Mouse (Mus musculus): ENCODE results near the gene Nxf1. TPM values are rescaled to one million over a fixed set of nuclear protein-coding genes. Genes with fewer than 3 reads are reported as not detected.
"Not testable (repeated sequence)": the region's sequence is repeated elsewhere in the genome, so short reads cannot be mapped to it uniquely, and the experiment has no call there.

The Nxf1 gene
- polyA plus RNA-seq, 1 experiment from 2014 or later, result 145 TPM

GRCm38 (mm10) chr19:8722907-8723573, 33.8 kb upstream of the Nxf1 start, which contains the start of gene Slc3a2:
TSS of gene Slc3a2 (minus strand) at chr19:8723369.
- ATAC-seq (replicated peaks; ENCODE audit: extremely low read depth, insufficient read depth, low FRiP score), result peak; percentile 98
- no peaks in the 10 kb centered on the region for H3K27me3 ChIP-seq (ENCODE audit: control insufficient read depth, insufficient read depth, low read length)
- peak within 1 kb of the TSS; percentile 80 for H3K4me2 ChIP-seq (ENCODE audit: low read depth, low read length)
- WGBS, result under 1% methylated on average over 50 of the region's 50 CpGs
- peaks cover 27% of the 10 kb centered on the region for H3K36me3 ChIP-seq (ENCODE audit: control insufficient read depth, insufficient read depth)
- H3K27ac ChIP-seq (ENCODE audit: low read length), result peak within 1 kb of the TSS; percentile 94
- peak within 1 kb of the TSS; percentile 87 for H3K9ac ChIP-seq (ENCODE audit: low read length)
- H3K4me3 ChIP-seq (ENCODE audit: low read length), result peak within 1 kb of the TSS; percentile 76
- H3K9me3 ChIP-seq (replicated peaks; ENCODE audit: control insufficient read depth, low read length), result no peaks in the 10 kb centered on the region
- peaks cover 23% of the 10 kb centered on the region for H3K4me1 ChIP-seq (ENCODE audit: control insufficient read depth, insufficient read depth, low read length)

GRCm38 (mm10) chr19:8723574-8724346, 33.1 kb upstream of the Nxf1 start:
- Histone ChIP-seq H3K4me1 (ENCODE audit: control insufficient read depth, insufficient read depth, low read length) (peaks cover 23% of the 10 kb centered on the region), H3K9ac (ENCODE audit: low read length) (peak overlapping the region; percentile 87), H3K27ac (ENCODE audit: low read length) (peak overlapping the region; percentile 90), H3K27me3 (ENCODE audit: control insufficient read depth, insufficient read depth, low read length) (no peaks in the 10 kb centered on the region), H3K4me3 (ENCODE audit: low read length) (peak overlapping the region; percentile 76), H3K36me3 (ENCODE audit: control insufficient read depth, insufficient read depth) (peaks cover 27% of the 10 kb centered on the region), H3K4me2 (ENCODE audit: low read depth, low read length) (peak overlapping the region; percentile 80), H3K9me3 (replicated peaks; ENCODE audit: control insufficient read depth, low read length) (no peaks in the 10 kb centered on the region)
- WGBS, result 0% methylated on average over 20 of the region's 20 CpGs
- no peak for ATAC-seq (replicated peaks; ENCODE audit: extremely low read depth, insufficient read depth, low FRiP score)

GRCm38 (mm10) chr19:8724392-8724791, 32.5 kb upstream of the Nxf1 start:
- Histone ChIP-seq H3K27ac (ENCODE audit: low read length) (peak overlapping the region; percentile 90; the same call in 1 of the 2 replicates), H3K4me1 (ENCODE audit: control insufficient read depth, insufficient read depth, low read length) (peaks cover 23% of the 10 kb centered on the region), H3K4me3 (ENCODE audit: low read length) (peak overlapping the region; percentile 76), H3K9ac (ENCODE audit: low read length) (peak overlapping the region; percentile 87), H3K27me3 (ENCODE audit: control insufficient read depth, insufficient read depth, low read length) (no peaks in the 10 kb centered on the region), H3K9me3 (replicated peaks; ENCODE audit: control insufficient read depth, low read length) (no peaks in the 10 kb centered on the region), H3K4me2 (ENCODE audit: low read depth, low read length) (peak overlapping the region; percentile 80), H3K36me3 (ENCODE audit: control insufficient read depth, insufficient read depth) (peaks cover 27% of the 10 kb centered on the region)
- WGBS, result 0% methylated on average over 2 of the region's 2 CpGs
- ATAC-seq (replicated peaks; ENCODE audit: extremely low read depth, insufficient read depth, low FRiP score), result no peak

GRCm38 (mm10) chr19:8725081-8725613, 31.7 kb upstream of the Nxf1 start:
- Histone ChIP-seq H3K36me3 (ENCODE audit: control insufficient read depth, insufficient read depth) (peaks cover 27% of the 10 kb centered on the region), H3K4me2 (ENCODE audit: low read depth, low read length) (peak overlapping the region; percentile 80), H3K9ac (ENCODE audit: low read length) (peak overlapping the region; percentile 87), H3K9me3 (replicated peaks; ENCODE audit: control insufficient read depth, low read length) (no peaks in the 10 kb centered on the region), H3K27me3 (ENCODE audit: control insufficient read depth, insufficient read depth, low read length) (no peaks in the 10 kb centered on the region), H3K4me3 (ENCODE audit: low read length) (peak overlapping the region; percentile 76), H3K27ac (ENCODE audit: low read length) (no peak overlapping the region), H3K4me1 (ENCODE audit: control insufficient read depth, insufficient read depth, low read length) (peaks cover 23% of the 10 kb centered on the region)
- no peak for ATAC-seq (replicated peaks; ENCODE audit: extremely low read depth, insufficient read depth, low FRiP score)
- 55% methylated on average over 4 of the region's 4 CpGs for WGBS

- peaks cover 27% of the 10 kb centered on the region for H3K36me3 ChIP-seq (ENCODE audit: control insufficient read depth, insufficient read depth)
- no peak overlapping the region for H3K9ac ChIP-seq (ENCODE audit: low read length)
- ATAC-seq (replicated peaks; ENCODE audit: extremely low read depth, insufficient read depth, low FRiP score), result no peak
- H3K4me2 ChIP-seq (ENCODE audit: low read depth, low read length), result no peak overlapping the region
- H3K27ac ChIP-seq (ENCODE audit: low read length), result no peak overlapping the region
- H3K27me3 ChIP-seq (ENCODE audit: control insufficient read depth, insufficient read depth, low read length), result no peaks in the 10 kb centered on the region
- H3K4me1 ChIP-seq (ENCODE audit: control insufficient read depth, insufficient read depth, low read length), result peaks cover 23% of the 10 kb centered on the region
- H3K9me3 ChIP-seq (replicated peaks; ENCODE audit: control insufficient read depth, low read length), result no peaks in the 10 kb centered on the region
- WGBS, result 31% methylated on average over 3 of the region's 3 CpGs
- no peak overlapping the region for H3K4me3 ChIP-seq (ENCODE audit: low read length)
Measured at GRCm38 (mm10) chr19:8726609-8727390, 30.1 kb upstream of the Nxf1 start.

GRCm38 (mm10) chr19:8727495-8728114, 29.3 kb upstream of the Nxf1 start:
- no peaks in the 10 kb centered on the region for H3K27me3 ChIP-seq (ENCODE audit: control insufficient read depth, insufficient read depth, low read length)
- H3K36me3 ChIP-seq (ENCODE audit: control insufficient read depth, insufficient read depth), result peaks cover 27% of the 10 kb centered on the region
- H3K9ac ChIP-seq (ENCODE audit: low read length), result no peak overlapping the region
- 25% methylated on average over 5 of the region's 5 CpGs for WGBS
- H3K27ac ChIP-seq (ENCODE audit: low read length), result no peak overlapping the region
- no peaks in the 10 kb centered on the region for H3K9me3 ChIP-seq (replicated peaks; ENCODE audit: control insufficient read depth, low read length)
- H3K4me3 ChIP-seq (ENCODE audit: low read length), result no peak overlapping the region
- H3K4me2 ChIP-seq (ENCODE audit: low read depth, low read length), result no peak overlapping the region
- ATAC-seq (replicated peaks; ENCODE audit: extremely low read depth, insufficient read depth, low FRiP score), result no peak
- H3K4me1 ChIP-seq (ENCODE audit: control insufficient read depth, insufficient read depth, low read length), result peaks cover 17% of the 10 kb centered on the region

- 37% methylated on average over 3 of the region's 3 CpGs for WGBS
- ATAC-seq (replicated peaks; ENCODE audit: extremely low read depth, insufficient read depth, low FRiP score); H3K9me3 ChIP-seq (replicated peaks; ENCODE audit: control insufficient read depth, low read length); H3K9ac ChIP-seq (ENCODE audit: low read length); H3K4me3 ChIP-seq (ENCODE audit: low read length); H3K27me3 ChIP-seq (ENCODE audit: control insufficient read depth, insufficient read depth, low read length); H3K27ac ChIP-seq (ENCODE audit: low read length); H3K4me2 ChIP-seq (ENCODE audit: low read depth, low read length): not testable (repeated sequence)
- H3K36me3 ChIP-seq (ENCODE audit: control insufficient read depth, insufficient read depth), result peaks cover 27% of the 10 kb centered on the region
- H3K4me1 ChIP-seq (ENCODE audit: control insufficient read depth, insufficient read depth, low read length), result peaks cover 17% of the 10 kb centered on the region
Measured at GRCm38 (mm10) chr19:8728335-8729099, 28.4 kb upstream of the Nxf1 start.

GRCm38 (mm10) chr19:8734334-8734733, 22.5 kb upstream of the Nxf1 start:
- ATAC-seq (replicated peaks; ENCODE audit: extremely low read depth, insufficient read depth, low FRiP score), result no peak
- no peak overlapping the region for H3K27ac ChIP-seq (ENCODE audit: low read length)
- WGBS, result 49% methylated on average over 3 of the region's 3 CpGs
- no peak overlapping the region for H3K4me2 ChIP-seq (ENCODE audit: low read depth, low read length)
- H3K36me3 ChIP-seq (ENCODE audit: control insufficient read depth, insufficient read depth), result peaks cover 14% of the 10 kb centered on the region
- no peak overlapping the region for H3K9ac ChIP-seq (ENCODE audit: low read length)
- peaks cover 8% of the 10 kb centered on the region for H3K4me1 ChIP-seq (ENCODE audit: control insufficient read depth, insufficient read depth, low read length)
- no peak overlapping the region for H3K4me3 ChIP-seq (ENCODE audit: low read length)
- no peaks in the 10 kb centered on the region for H3K27me3 ChIP-seq (ENCODE audit: control insufficient read depth, insufficient read depth, low read length)
- no peaks in the 10 kb centered on the region for H3K9me3 ChIP-seq (replicated peaks; ENCODE audit: control insufficient read depth, low read length)

Measured in heart, embryonic 16.5 days (tissue).